Mouse (Mus musculus) embryonic fibroblast, embryonic 13.5 days (primary cell): ENCODE data around the gene Gdpd3. TPM values are rescaled to one million over a fixed set of nuclear protein-coding genes. Genes with fewer than 3 reads are reported as not detected.

Source experiments
- H3K27ac ChIP-seq: 2 replicates; pipeline ENCODE4 v1.5.1; 2012; ENCODE audit warnings: low read length, control low read depth, inconsistent platforms; ENCODE audit not compliant: insufficient read depth
- H3K4me1 ChIP-seq: 2 replicates; pipeline ENCODE4 v1.6.1; 2011; ENCODE audit warnings: low read length; ENCODE audit not compliant: control insufficient read depth, insufficient read depth
- H3K4me3 ChIP-seq: 2 replicates; pipeline ENCODE4 v1.5.1; 2011; ENCODE audit warnings: mild to moderate bottlenecking, control low read depth, low read length; ENCODE audit not compliant: insufficient read depth
- CTCF ChIP-seq: IDR thresholded peaks from 2 replicates; pipeline ENCODE4 v1.5.1; 2011; ENCODE audit warnings: mild to moderate bottlenecking, control low read depth, low read length, moderate library complexity, borderline replicate concordance; ENCODE audit not compliant: insufficient read depth
- POLR2A ChIP-seq: IDR thresholded peaks from 2 replicates; pipeline ENCODE4 v1.6.1; 2011; ENCODE audit warnings: low read depth, mild to moderate bottlenecking, control low read depth, low read length, moderate library complexity
- polyA plus RNA-seq: library from polyadenylated mRNA; stranded (reverse); fragments of >200 nt; gene quantifications from 2 replicates; pipeline ENCODE4 v1.2.4, GENCODE M21; 2011; ENCODE audit warnings: low read depth; ENCODE audit not compliant: missing spikeins, insufficient read length

The Gdpd3 gene
- polyA plus RNA-seq, 1 experiment: 3.6 TPM

GRCm38 (mm10) chr7:126782693-126783092 lies 16.6 kb downstream of the Gdpd3 start:
- no peak overlapping the region for H3K4me3 ChIP-seq
- no peak overlapping the region for H3K27ac ChIP-seq
- no peak for TF ChIP-seq POLR2A
- no peak for TF ChIP-seq CTCF
- H3K4me1 ChIP-seq: no peaks in the 10 kb centered on the region

GRCm38 (mm10) chr7:126784469-126784868 lies 18.3 kb downstream of the Gdpd3 start:
- TF ChIP-seq POLR2A: no peak
- TF ChIP-seq CTCF: no peak
- H3K4me1 ChIP-seq: no peaks in the 10 kb centered on the region

GRCm38 (mm10) chr7:126785056-126785455 lies 18.9 kb downstream of the Gdpd3 start:
- no peaks in the 10 kb centered on the region for H3K4me1 ChIP-seq
- no peak overlapping the region for H3K27ac ChIP-seq
- H3K4me3 ChIP-seq: no peak overlapping the region
- TF ChIP-seq CTCF (no peak), POLR2A (no peak)

More at GRCm38 (mm10) chr7:126784469-126784868, 18.3 kb downstream of the Gdpd3 start:
- Histone ChIP-seq H3K4me3 (no peak overlapping the region), H3K27ac (no peak overlapping the region)

GRCm38 (mm10) chr7:126786142-126786541 lies 20.0 kb downstream of the Gdpd3 start:
- no peak overlapping the region for H3K4me3 ChIP-seq
- H3K4me1 ChIP-seq: no peaks in the 10 kb centered on the region
- no peak overlapping the region for H3K27ac ChIP-seq
- TF ChIP-seq CTCF (no peak), POLR2A (no peak)

- Histone ChIP-seq H3K4me1 (peaks cover 2% of the 10 kb centered on the region; the same call in 1 of the 2 replicates), H3K4me3 (no peak overlapping the region), H3K27ac (no peak overlapping the region)
- no peak for TF ChIP-seq CTCF
- TF ChIP-seq POLR2A: no peak
These were observed 23.0 kb downstream of the Gdpd3 start for GRCm38 (mm10) chr7:126789141-126789540.

GRCm38 (mm10) chr7:126791851-126792720 lies 26.0 kb downstream of the Gdpd3 start, which contains the start of gene Ppp4c:
TSS of gene Ppp4c (minus strand) at chr7:126792496.
- Histone ChIP-seq H3K4me3 (peak within 1 kb of the TSS; percentile 97), H3K4me1 (peaks cover 2% of the 10 kb centered on the region), H3K27ac (peak within 1 kb of the TSS; percentile 84)
- TF ChIP-seq CTCF: no peak
- TF ChIP-seq POLR2A: peak; percentile 84

GRCm38 (mm10) chr7:126792721-126793443 lies 26.7 kb downstream of the Gdpd3 start:
- peaks cover 2% of the 10 kb centered on the region for H3K4me1 ChIP-seq
- peak overlapping the region; percentile 16; the same call in 1 of the 2 replicates for H3K4me3 ChIP-seq
- peak overlapping the region; percentile 49; the same call in 1 of the 2 replicates for H3K27ac ChIP-seq
- TF ChIP-seq CTCF (no peak), POLR2A (no peak; the same call in 1 of the 2 replicates)

GRCm38 (mm10) chr7:126793456-126794270 lies 27.5 kb downstream of the Gdpd3 start:
- H3K4me1 ChIP-seq: peaks cover 2% of the 10 kb centered on the region
- H3K4me3 ChIP-seq: no peak overlapping the region

GRCm38 (mm10) chr7:126794271-126794605 lies 28.1 kb downstream of the Gdpd3 start:
- Histone ChIP-seq H3K27ac (no peak overlapping the region), H3K4me1 (peaks cover 2% of the 10 kb centered on the region), H3K4me3 (no peak overlapping the region)
- TF ChIP-seq CTCF: no peak
- no peak for TF ChIP-seq POLR2A

More at GRCm38 (mm10) chr7:126793456-126794270, 27.5 kb downstream of the Gdpd3 start:
- TF ChIP-seq POLR2A (peak; percentile 28), CTCF (no peak)
- H3K27ac ChIP-seq: no peak overlapping the region
